Mouse (Mus musculus): ENCODE results near the gene 1520401A03Rik. TPM values are rescaled to one million over a fixed set of nuclear protein-coding genes. Genes with fewer than 3 reads are reported as not detected.
"Not testable (repeated sequence)": the region's sequence is repeated elsewhere in the genome, so short reads cannot be mapped to it uniquely, and the experiment has no call there.

1520401A03Rik gene
- under 1 TPM in 1 of 2 experiments, not detected in 1; 0.33 TPM for total RNA-seq (2021)
- long read RNA-seq, result 0 reads

GRCm38 (mm10) chr17:23722376-23723125 is at the start of gene 1520401A03Rik:
TSS of gene 1520401A03Rik (minus strand) at chr17:23722783.
- DNase-seq (ENCODE audit: low spot score in 2 of 2), result no peak

GRCm38 (mm10) chr17:23772219-23772556 is 49.6 kb upstream of the 1520401A03Rik start:
- DNase-seq (ENCODE audit: low spot score in 2 of 2), result not testable (repeated sequence)

GRCm38 (mm10) chr17:23771284-23772218 is 49.0 kb upstream of the 1520401A03Rik start, which contains the start of gene Flywch1:
TSS of gene Flywch1 (minus strand) at chr17:23771602.
- peak; percentile 98 to 100 for DNase-seq (ENCODE audit: low spot score in 2 of 2)

- DNase-seq (ENCODE audit: low spot score in 2 of 2), result peak; percentile 35 to 51
These were observed 48.3 kb upstream of the 1520401A03Rik start for GRCm38 (mm10) chr17:23770896-23771283.

- no peak for DNase-seq (ENCODE audit: low spot score in 2 of 2)
These were observed 47.9 kb upstream of the 1520401A03Rik start for GRCm38 (mm10) chr17:23770493-23770892.

- no peak for DNase-seq (ENCODE audit: low spot score in 2 of 2)
These were observed 40.4 kb upstream of the 1520401A03Rik start for GRCm38 (mm10) chr17:23762976-23763375.

GRCm38 (mm10) chr17:23761155-23761554 is 38.6 kb upstream of the 1520401A03Rik start:
- DNase-seq (ENCODE audit: low spot score in 2 of 2), result no peak

- DNase-seq (ENCODE audit: low spot score in 2 of 2), result no peak
These were observed 37.6 kb upstream of the 1520401A03Rik start for GRCm38 (mm10) chr17:23760231-23760630.

- DNase-seq (ENCODE audit: low spot score in 2 of 2), result no peak
These were observed 36.2 kb upstream of the 1520401A03Rik start for GRCm38 (mm10) chr17:23758801-23759200.

- DNase-seq (ENCODE audit: low spot score in 2 of 2), result no peak
These were observed 35.0 kb upstream of the 1520401A03Rik start for GRCm38 (mm10) chr17:23757581-23757980.

- DNase-seq (ENCODE audit: low spot score in 2 of 2), result no peak
These were observed 33.1 kb upstream of the 1520401A03Rik start for GRCm38 (mm10) chr17:23755689-23756088.

GRCm38 (mm10) chr17:23749400-23750191 is 27.0 kb upstream of the 1520401A03Rik start:
- DNase-seq (ENCODE audit: low spot score in 2 of 2), result no peak

GRCm38 (mm10) chr17:23748631-23749391 is 26.2 kb upstream of the 1520401A03Rik start:
- DNase-seq (ENCODE audit: low spot score in 2 of 2), result peak; percentile 52 to 87

GRCm38 (mm10) chr17:23748026-23748425 is 25.4 kb upstream of the 1520401A03Rik start:
- DNase-seq (ENCODE audit: low spot score in 2 of 2), result no peak

GRCm38 (mm10) chr17:23747471-23747870 is 24.9 kb upstream of the 1520401A03Rik start:
- DNase-seq (ENCODE audit: low spot score in 2 of 2), result no peak

GRCm38 (mm10) chr17:23746767-23747166 is 24.2 kb upstream of the 1520401A03Rik start:
- no peak for DNase-seq (ENCODE audit: low spot score in 2 of 2)

- no peak for DNase-seq (ENCODE audit: low spot score in 2 of 2)
These were observed 23.7 kb upstream of the 1520401A03Rik start for GRCm38 (mm10) chr17:23746311-23746710.

GRCm38 (mm10) chr17:23745301-23746251 is 23.0 kb upstream of the 1520401A03Rik start, which contains the start of gene Kremen2:
TSS of gene Kremen2 (minus strand) at chr17:23745833.
- DNase-seq (ENCODE audit: low spot score in 2 of 2), result no peak

GRCm38 (mm10) chr17:23744651-23745050 is 22.1 kb upstream of the 1520401A03Rik start:
- DNase-seq (ENCODE audit: low spot score in 2 of 2), result no peak

Measured in layer of hippocampus, adult 18-20 months (tissue).